Mouse (Mus musculus): ENCODE results near the gene Gm21983. TPM values are rescaled to one million over a fixed set of nuclear protein-coding genes. Genes with fewer than 3 reads are reported as not detected.

Gm21983 gene
- polyA plus RNA-seq, 1 experiment from 2014 or later = not detected

- H3K27me3 ChIP-seq = no peaks in the 10 kb centered on the region
- no peak for ATAC-seq
- no peak overlapping the region for H3K4me2 ChIP-seq
- H3K4me3 ChIP-seq = no peak overlapping the region
- no peak overlapping the region for H3K27ac ChIP-seq
- WGBS = 72% methylated on average over 8 of the region's 8 CpGs
- no peak overlapping the region for H3K9ac ChIP-seq
- no peaks in the 10 kb centered on the region for H3K4me1 ChIP-seq
- H3K36me3 ChIP-seq (ENCODE audit: poor library complexity, severe bottlenecking) = no peaks in the 10 kb centered on the region
- H3K9me3 ChIP-seq (replicated peaks) = 0 out of 2 replicates have a peak, but pooled peaks cover 5% of the 10 kb centered on the region
These were observed 44.4 kb downstream of the Gm21983 start for GRCm38 (mm10) chr7:27136410-27136996.

GRCm38 (mm10) chr7:27133757-27134156 lies 47.1 kb downstream of the Gm21983 start:
- Histone ChIP-seq H3K9me3 (replicated peaks) (no peaks in the 10 kb centered on the region), H3K4me3 (no peak overlapping the region), H3K4me2 (no peak overlapping the region), H3K9ac (no peak overlapping the region), H3K4me1 (no peaks in the 10 kb centered on the region), H3K36me3 (ENCODE audit: poor library complexity, severe bottlenecking) (no peaks in the 10 kb centered on the region), H3K27me3 (no peaks in the 10 kb centered on the region), H3K27ac (no peak overlapping the region)
- 84% methylated on average over 4 of the region's 4 CpGs for WGBS
- ATAC-seq = no peak

- Histone ChIP-seq H3K9me3 (replicated peaks) (no peaks in the 10 kb centered on the region), H3K4me3 (no peak overlapping the region), H3K4me2 (no peak overlapping the region; the same call in 1 of the 2 replicates), H3K4me1 (no peaks in the 10 kb centered on the region), H3K27ac (no peak overlapping the region), H3K27me3 (no peaks in the 10 kb centered on the region), H3K36me3 (ENCODE audit: poor library complexity, severe bottlenecking) (no peaks in the 10 kb centered on the region), H3K9ac (no peak overlapping the region)
- no peak for ATAC-seq
- 68% methylated on average over 12 of the region's 12 CpGs for WGBS
These were observed 47.7 kb downstream of the Gm21983 start for GRCm38 (mm10) chr7:27133156-27133555.

- ATAC-seq = no peak
- H3K27ac ChIP-seq = no peak overlapping the region
- WGBS = 17% methylated on average over 10 of the region's 10 CpGs
- H3K36me3 ChIP-seq (ENCODE audit: poor library complexity, severe bottlenecking) = no peaks in the 10 kb centered on the region
- H3K4me3 ChIP-seq = no peak overlapping the region
- no peaks in the 10 kb centered on the region for H3K4me1 ChIP-seq
- no peaks in the 10 kb centered on the region for H3K9me3 ChIP-seq (replicated peaks)
- H3K4me2 ChIP-seq = peak overlapping the region; percentile 28; the same call in 1 of the 2 replicates
- H3K9ac ChIP-seq = no peak overlapping the region
- H3K27me3 ChIP-seq = no peaks in the 10 kb centered on the region
These were observed 48.3 kb downstream of the Gm21983 start for GRCm38 (mm10) chr7:27132588-27132987.

- Histone ChIP-seq H3K4me1 (no peaks in the 10 kb centered on the region), H3K9ac (no peak overlapping the region), H3K4me2 (no peak overlapping the region), H3K36me3 (ENCODE audit: poor library complexity, severe bottlenecking) (no peaks in the 10 kb centered on the region), H3K27me3 (no peaks in the 10 kb centered on the region), H3K9me3 (replicated peaks) (no peaks in the 10 kb centered on the region), H3K27ac (no peak overlapping the region), H3K4me3 (no peak overlapping the region)
- 64% methylated on average over 2 of the region's 2 CpGs for WGBS
- no peak for ATAC-seq
These were observed 49.5 kb downstream of the Gm21983 start for GRCm38 (mm10) chr7:27131387-27131786.

- WGBS = 88% methylated on average over 22 of the region's 22 CpGs
- no peak for ATAC-seq
- Histone ChIP-seq H3K36me3 (ENCODE audit: poor library complexity, severe bottlenecking) (no peaks in the 10 kb centered on the region), H3K4me3 (no peak overlapping the region), H3K9me3 (replicated peaks) (no peaks in the 10 kb centered on the region), H3K9ac (no peak overlapping the region), H3K4me2 (no peak overlapping the region), H3K27ac (no peak overlapping the region), H3K27me3 (no peaks in the 10 kb centered on the region), H3K4me1 (no peaks in the 10 kb centered on the region)
These were observed 50.1 kb downstream of the Gm21983 start for GRCm38 (mm10) chr7:27130521-27131370.

- no peaks in the 10 kb centered on the region for H3K36me3 ChIP-seq (ENCODE audit: poor library complexity, severe bottlenecking)
- no peak for ATAC-seq
- H3K4me2 ChIP-seq = no peak overlapping the region
- no peaks in the 10 kb centered on the region for H3K4me1 ChIP-seq
- no peak overlapping the region for H3K9ac ChIP-seq
- H3K4me3 ChIP-seq = no peak overlapping the region
- H3K27ac ChIP-seq = no peak overlapping the region
- no peaks in the 10 kb centered on the region for H3K27me3 ChIP-seq
- H3K9me3 ChIP-seq (replicated peaks) = no peaks in the 10 kb centered on the region
- WGBS = 91% methylated on average over 11 of the region's 12 CpGs
These were observed 51.1 kb downstream of the Gm21983 start for GRCm38 (mm10) chr7:27129811-27130210.

GRCm38 (mm10) chr7:27128946-27129345 lies 51.9 kb downstream of the Gm21983 start:
- Histone ChIP-seq H3K27me3 (no peaks in the 10 kb centered on the region), H3K27ac (no peak overlapping the region), H3K4me1 (no peaks in the 10 kb centered on the region), H3K4me2 (no peak overlapping the region), H3K4me3 (no peak overlapping the region), H3K9ac (no peak overlapping the region), H3K9me3 (replicated peaks) (no peaks in the 10 kb centered on the region), H3K36me3 (ENCODE audit: poor library complexity, severe bottlenecking) (no peaks in the 10 kb centered on the region)
- ATAC-seq = no peak
- 92% methylated on average over 13 of the region's 13 CpGs for WGBS

GRCm38 (mm10) chr7:27128162-27128561 lies 52.7 kb downstream of the Gm21983 start:
- 45% methylated on average over 3 of the region's 3 CpGs for WGBS
- no peaks in the 10 kb centered on the region for H3K27me3 ChIP-seq
- ATAC-seq = no peak

GRCm38 (mm10) chr7:27124969-27125368 lies 55.9 kb downstream of the Gm21983 start:
- no peak overlapping the region for H3K9ac ChIP-seq
- H3K4me3 ChIP-seq = no peak overlapping the region
- no peak overlapping the region for H3K4me2 ChIP-seq
- H3K27me3 ChIP-seq = no peaks in the 10 kb centered on the region
- no peaks in the 10 kb centered on the region for H3K9me3 ChIP-seq (replicated peaks)
- H3K36me3 ChIP-seq (ENCODE audit: poor library complexity, severe bottlenecking) = no peaks in the 10 kb centered on the region
- 91% methylated on average over 4 of the region's 4 CpGs for WGBS
- no peak for ATAC-seq
- no peaks in the 10 kb centered on the region for H3K4me1 ChIP-seq
- H3K27ac ChIP-seq = no peak overlapping the region

More at GRCm38 (mm10) chr7:27128162-27128561, 52.7 kb downstream of the Gm21983 start:
- Histone ChIP-seq H3K4me1 (no peaks in the 10 kb centered on the region), H3K36me3 (ENCODE audit: poor library complexity, severe bottlenecking) (no peaks in the 10 kb centered on the region), H3K4me2 (no peak overlapping the region), H3K4me3 (no peak overlapping the region), H3K9me3 (replicated peaks) (no peaks in the 10 kb centered on the region), H3K27ac (no peak overlapping the region), H3K9ac (no peak overlapping the region)

- H3K27me3 ChIP-seq = no peaks in the 10 kb centered on the region
- H3K27ac ChIP-seq = no peak overlapping the region
- H3K36me3 ChIP-seq (ENCODE audit: poor library complexity, severe bottlenecking) = no peaks in the 10 kb centered on the region
- no peaks in the 10 kb centered on the region for H3K9me3 ChIP-seq (replicated peaks)
- no peak for ATAC-seq
- no peak overlapping the region for H3K4me3 ChIP-seq
- 78% methylated on average over 5 of the region's 5 CpGs for WGBS
- H3K9ac ChIP-seq = no peak overlapping the region
- no peak overlapping the region for H3K4me2 ChIP-seq
- no peaks in the 10 kb centered on the region for H3K4me1 ChIP-seq
These were observed 56.5 kb downstream of the Gm21983 start for GRCm38 (mm10) chr7:27124305-27124832.

GRCm38 (mm10) chr7:27119676-27120075 lies 61.2 kb downstream of the Gm21983 start, which contains the start of gene Cyp2f2:
TSS of gene Cyp2f2 (plus strand) at chr7:27119909.
- no peak for ATAC-seq
- no peak within 1 kb of the TSS for H3K27ac ChIP-seq
- no peaks in the 10 kb centered on the region for H3K27me3 ChIP-seq

More at GRCm38 (mm10) chr7:27119676-27120075, 61.2 kb downstream of the Gm21983 start, which contains the start of gene Cyp2f2:
- Histone ChIP-seq H3K9me3 (replicated peaks) (no peaks in the 10 kb centered on the region), H3K4me1 (no peaks in the 10 kb centered on the region), H3K4me2 (no peak within 1 kb of the TSS), H3K36me3 (ENCODE audit: poor library complexity, severe bottlenecking) (no peaks in the 10 kb centered on the region), H3K4me3 (no peak within 1 kb of the TSS), H3K9ac (no peak within 1 kb of the TSS)

All from forebrain, embryonic 13.5 days (tissue).